Mouse (Mus musculus) lung, embryonic 15.5 days (tissue): Measurements from ENCODE around the gene Gm21985. TPM values are rescaled to one million over a fixed set of nuclear protein-coding genes. Genes with fewer than 3 reads are reported as not detected.
"Not testable (repeated sequence)": the region's sequence is repeated elsewhere in the genome, so short reads cannot be mapped to it uniquely, and the experiment has no call there.

Source experiments
- ATAC-seq: fragments of 200-750 bp; cut with Nextera tagmentation; 2 replicates; pipeline ENCODE4 v1.8.0; 2017; ENCODE audit warnings: moderate number of reproducible peaks, borderline replicate concordance; ENCODE audit not compliant: low FRiP score, low TSS enrichment; ENCODE audit errors: extremely low read depth
- H3K27ac ChIP-seq: fragments of 300-500 bp; sonication (generic); 2 replicates; pipeline ENCODE4 v1.5.1; 2015; ENCODE audit warnings: moderate library complexity, mild to moderate bottlenecking, inconsistent platforms
- H3K27me3 ChIP-seq: fragments of 300-500 bp; sonication (generic); 2 replicates; pipeline ENCODE4 v1.6.1; 2015; ENCODE audit warnings: inconsistent platforms
- H3K36me3 ChIP-seq: fragments of 300-500 bp; sonication (generic); 2 replicates; pipeline ENCODE4 v1.6.1; 2015; ENCODE audit warnings: inconsistent platforms
- H3K4me1 ChIP-seq: fragments of 300-500 bp; sonication (generic); 2 replicates; pipeline ENCODE4 v1.6.1; 2015; ENCODE audit warnings: inconsistent platforms
- H3K4me2 ChIP-seq: fragments of 300-500 bp; sonication (generic); 2 replicates; pipeline ENCODE4 v1.6.1; 2015; ENCODE audit warnings: inconsistent platforms, mild to moderate bottlenecking, moderate library complexity
- H3K4me3 ChIP-seq: fragments of 300-500 bp; sonication (generic); 2 replicates; pipeline ENCODE4 v1.5.1; 2015; ENCODE audit warnings: mild to moderate bottlenecking, inconsistent platforms
- H3K9ac ChIP-seq: fragments of 300-500 bp; sonication (generic); 2 replicates; pipeline ENCODE4 v1.6.1; 2015; ENCODE audit warnings: inconsistent platforms
- H3K9me3 ChIP-seq: fragments of 300-500 bp; sonication (generic); 2 replicates; pipeline ENCODE4 v1.6.1; 2016; ENCODE audit warnings: inconsistent platforms
- WGBS: fragments of 180-500 bp; shearing (Covaris S2); methylation state at CpG from one replicate; pipeline ENCODE4 v1.1.7; 2015; 5-methylcytosine and 5-hydroxymethylcytosine counted together
- polyA plus RNA-seq: library from polyadenylated mRNA; unstranded; fragments of >200 nt; fragmentation: Nextera tagmentation; extraction: Ambion mirVana; gene quantifications from 2 replicates; pipeline ENCODE4 v1.2.1, GENCODE M21; 2015

The Gm21985 gene
- polyA plus RNA-seq, 1 experiment from 2014 or later: not detected

DNA sequence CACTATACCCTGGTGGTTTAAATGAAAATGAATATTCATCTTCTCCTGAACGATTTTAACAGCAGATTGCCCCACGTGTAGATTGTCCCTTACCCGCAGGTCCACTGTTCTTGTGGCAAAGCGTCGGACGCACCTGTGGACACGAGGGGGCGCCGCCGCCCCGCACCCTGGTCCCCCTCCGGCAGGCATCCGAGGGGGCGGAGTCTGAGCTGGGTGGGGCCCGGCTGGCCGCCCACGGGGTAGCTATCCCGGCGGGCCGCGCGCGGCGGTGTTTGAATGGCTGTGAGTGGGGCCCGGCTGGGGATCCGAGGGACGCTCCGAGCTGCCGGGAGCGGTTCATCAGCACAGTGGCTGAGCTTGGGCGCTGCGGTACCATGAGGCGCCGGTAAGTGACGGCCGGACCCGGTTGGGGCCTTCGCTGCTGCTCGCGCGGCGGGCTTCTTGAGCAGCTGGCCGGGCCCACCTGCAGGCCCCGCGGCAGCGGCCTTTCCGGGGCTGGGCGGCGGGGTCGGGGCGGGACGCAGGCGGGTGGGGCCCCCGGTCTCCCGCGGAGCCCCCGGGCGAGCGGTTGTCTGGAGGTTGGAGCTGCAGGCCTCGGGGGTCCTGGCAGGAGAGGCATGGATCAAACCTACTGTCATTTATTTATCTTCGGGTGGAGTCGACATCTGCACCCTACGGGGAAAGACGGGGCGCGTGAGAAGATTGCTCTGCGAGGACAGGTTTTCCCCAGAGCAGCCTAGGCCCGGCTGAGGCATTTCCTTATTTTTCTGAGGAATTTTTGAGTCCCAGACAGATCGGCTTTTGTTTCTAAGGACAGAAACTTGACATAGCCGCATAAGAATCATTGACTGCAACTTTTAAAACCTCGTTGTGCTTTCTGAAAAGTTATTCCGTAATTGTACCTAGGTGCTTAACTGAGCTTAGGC lies 113.1 kb downstream of the Gm21985 start, which contains the start of gene Katnbl1:
Gene Katnbl1, plus strand, starts transcription at position 239 of the 926 bp plus-strand sequence.
- Histone ChIP-seq H3K9me3 (no peaks in the 10 kb centered on the region), H3K4me2 (peak within 1 kb of the TSS; percentile 65), H3K9ac (peak within 1 kb of the TSS; percentile 97), H3K27ac (peak within 1 kb of the TSS; percentile 81), H3K36me3 (no peaks in the 10 kb centered on the region), H3K4me3 (peak within 1 kb of the TSS; percentile 98), H3K4me1 (peaks cover 12% of the 10 kb centered on the region), H3K27me3 (no peaks in the 10 kb centered on the region)
- ATAC-seq: peak; percentile 100
- under 1% methylated on average over 71 of the region's 72 CpGs for WGBS

DNA sequence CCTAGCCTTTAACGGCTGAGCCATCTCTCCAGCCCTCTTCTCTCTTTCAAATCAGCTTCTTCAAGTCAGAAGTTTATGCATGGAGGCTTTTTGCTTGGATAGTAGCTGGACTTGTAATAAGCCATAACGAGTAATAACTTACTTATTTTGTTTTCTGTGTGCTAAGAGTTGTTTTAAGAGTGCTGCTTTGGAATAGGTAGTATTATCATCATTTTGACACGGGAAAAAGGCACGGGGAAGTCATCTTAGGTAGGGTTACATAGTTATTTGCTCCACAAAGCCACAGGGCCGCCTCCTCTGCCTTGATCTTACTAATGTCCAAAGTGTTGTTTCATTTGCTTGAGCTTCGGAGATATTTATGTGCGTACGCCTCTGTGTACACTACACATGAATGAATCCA lies 114.0 kb downstream of the Gm21985 start:
- no peak overlapping the region for H3K27ac ChIP-seq
- no peaks in the 10 kb centered on the region for H3K36me3 ChIP-seq
- H3K9me3 ChIP-seq: no peaks in the 10 kb centered on the region
- H3K9ac ChIP-seq: peak overlapping the region; percentile 97
- peak overlapping the region; percentile 98 for H3K4me3 ChIP-seq
- ATAC-seq: no peak
- 34% methylated on average over 8 of the region's 8 CpGs for WGBS
- no peaks in the 10 kb centered on the region for H3K27me3 ChIP-seq
- peak overlapping the region; percentile 65 for H3K4me2 ChIP-seq
- H3K4me1 ChIP-seq: peaks cover 12% of the 10 kb centered on the region

DNA sequence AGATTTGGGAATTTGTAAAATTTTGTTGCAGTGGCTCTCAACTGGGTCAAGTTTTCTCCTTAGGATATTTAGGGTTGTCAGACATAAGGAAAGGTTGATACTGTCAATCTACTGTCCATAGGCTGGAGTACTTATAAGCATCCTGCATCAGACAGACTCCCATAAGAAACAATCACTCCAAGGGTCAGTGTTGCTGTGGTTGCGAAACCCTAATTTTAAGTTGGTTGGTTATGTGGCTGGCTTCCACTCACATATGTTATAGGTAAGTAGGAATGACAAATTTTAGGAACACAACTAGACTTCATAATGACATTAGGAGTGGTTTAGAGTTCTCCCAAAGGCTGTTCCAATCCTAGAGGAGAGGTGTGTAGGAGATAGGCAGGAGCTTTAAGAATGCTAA lies 115.1 kb downstream of the Gm21985 start:
- Histone ChIP-seq H3K4me3 (no peak overlapping the region), H3K27me3 (no peaks in the 10 kb centered on the region), H3K9ac (no peak overlapping the region), H3K36me3 (no peaks in the 10 kb centered on the region), H3K27ac (no peak overlapping the region), H3K4me1 (peaks cover 12% of the 10 kb centered on the region), H3K4me2 (no peak overlapping the region), H3K9me3 (no peaks in the 10 kb centered on the region)
- ATAC-seq: no peak
- 97% methylated on average over 1 of the region's 1 CpGs for WGBS

DNA sequence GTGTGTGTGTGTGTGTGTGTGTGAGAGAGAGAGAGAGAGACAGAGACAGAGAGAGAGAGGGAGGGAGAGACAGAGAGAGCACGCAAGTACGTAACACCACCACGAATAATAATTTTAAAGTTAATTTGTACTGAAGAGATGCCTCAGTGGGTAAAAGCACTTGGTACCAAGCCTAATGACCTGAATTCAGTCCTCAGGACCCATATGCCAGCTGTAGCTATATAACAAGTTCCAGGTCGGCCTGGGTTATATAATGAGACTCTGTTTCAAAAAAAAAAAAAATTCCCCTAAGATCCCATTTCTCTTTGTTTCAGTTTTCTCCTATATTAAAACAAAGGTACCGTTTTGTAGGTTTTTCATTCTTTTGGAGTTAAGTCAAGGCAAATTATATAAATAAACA lies 124.7 kb downstream of the Gm21985 start:
- no peaks in the 10 kb centered on the region for H3K9me3 ChIP-seq
- no peaks in the 10 kb centered on the region for H3K27me3 ChIP-seq
- 83% methylated on average over 5 of the region's 5 CpGs for WGBS
- no peak for ATAC-seq
- H3K4me2 ChIP-seq: no peak overlapping the region
- H3K4me1 ChIP-seq: peaks cover 3% of the 10 kb centered on the region; the same call in 1 of the 2 replicates
- H3K27ac ChIP-seq: no peak overlapping the region
- no peak overlapping the region for H3K9ac ChIP-seq
- no peak overlapping the region for H3K4me3 ChIP-seq
- no peaks in the 10 kb centered on the region for H3K36me3 ChIP-seq

DNA sequence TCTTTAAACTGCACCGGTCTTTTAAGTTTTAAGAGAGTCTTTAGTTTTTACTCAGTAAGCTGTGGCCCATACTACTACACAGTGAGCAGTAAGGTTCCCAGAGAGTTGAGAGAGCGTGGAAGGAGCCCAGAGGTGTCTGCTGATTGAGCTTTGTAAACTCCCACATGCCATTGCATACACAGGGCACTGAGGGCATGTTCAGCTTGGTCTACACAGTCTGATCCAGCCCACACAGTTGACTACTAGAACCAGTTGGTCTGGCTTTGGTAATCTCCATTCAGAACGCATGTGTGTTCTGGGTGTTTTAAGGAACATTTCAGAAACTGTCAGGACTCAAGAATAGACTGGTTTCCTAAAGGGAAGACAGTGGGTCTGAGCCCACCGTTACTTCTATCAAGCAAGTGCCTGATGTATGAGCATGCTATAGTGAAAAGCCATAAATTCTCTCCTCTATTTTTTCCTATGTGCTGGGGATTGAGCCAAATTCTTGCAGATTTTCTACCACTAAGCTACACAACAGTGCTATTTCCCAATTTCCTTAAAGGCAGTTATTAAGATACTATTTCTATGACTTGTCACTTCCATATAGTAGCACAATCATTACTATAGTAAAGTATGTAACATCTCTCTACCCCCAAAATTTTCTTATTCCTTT lies 125.4 kb downstream of the Gm21985 start:
- H3K9me3 ChIP-seq: no peaks in the 10 kb centered on the region
- ATAC-seq: no peak
- peaks cover 3% of the 10 kb centered on the region; the same call in 1 of the 2 replicates for H3K4me1 ChIP-seq
- H3K4me3 ChIP-seq: no peak overlapping the region
- H3K27ac ChIP-seq: no peak overlapping the region
- 74% methylated on average over 4 of the region's 4 CpGs for WGBS
- H3K9ac ChIP-seq: no peak overlapping the region
- H3K4me2 ChIP-seq: no peak overlapping the region
- no peaks in the 10 kb centered on the region for H3K27me3 ChIP-seq
- no peaks in the 10 kb centered on the region for H3K36me3 ChIP-seq

DNA sequence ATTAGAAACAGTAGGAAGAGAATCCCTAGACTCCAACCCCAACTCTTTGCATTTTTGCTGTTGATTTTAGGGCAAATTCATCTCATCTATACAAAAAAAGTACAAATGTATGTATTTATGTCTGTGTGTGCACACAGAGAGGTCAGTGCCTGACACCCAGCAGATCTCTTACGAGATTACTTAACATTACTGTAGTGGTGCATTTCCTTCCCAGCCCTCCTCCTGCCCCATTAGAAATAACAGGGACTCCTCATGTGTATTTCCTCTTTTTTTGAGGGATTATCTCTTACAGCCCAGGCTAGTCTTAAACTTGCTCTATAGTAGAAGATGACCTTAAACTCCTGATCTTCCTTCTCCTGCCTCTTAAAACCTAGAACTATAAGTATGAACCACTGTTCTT lies 126.6 kb downstream of the Gm21985 start:
- Histone ChIP-seq H3K4me2 (no peak overlapping the region), H3K27ac (no peak overlapping the region), H3K9me3 (no peaks in the 10 kb centered on the region), H3K27me3 (no peaks in the 10 kb centered on the region), H3K36me3 (no peaks in the 10 kb centered on the region), H3K4me1 (peaks cover 3% of the 10 kb centered on the region; the same call in 1 of the 2 replicates), H3K4me3 (no peak overlapping the region), H3K9ac (no peak overlapping the region)
- 79% methylated on average over 1 of the region's 1 CpGs for WGBS
- ATAC-seq: no peak

DNA sequence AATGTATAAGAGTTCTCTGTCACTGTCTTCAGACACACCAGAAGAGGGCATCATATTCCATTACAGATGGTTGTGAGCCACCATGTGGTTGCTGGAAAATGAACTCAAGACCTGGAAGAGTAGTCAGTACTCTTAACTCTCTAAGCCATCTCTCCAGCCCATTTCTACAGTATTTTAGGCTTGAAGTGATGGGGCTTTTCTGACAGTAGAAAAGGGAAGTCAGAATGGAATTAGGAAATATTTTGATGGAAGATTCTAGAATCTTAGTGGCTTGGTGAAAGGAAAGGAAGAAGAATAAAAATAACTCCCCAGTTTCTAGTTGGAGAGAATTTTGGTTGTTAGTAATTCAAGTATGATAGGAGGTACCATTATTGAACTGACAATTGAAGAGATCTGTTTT lies 127.8 kb downstream of the Gm21985 start:
- no peaks in the 10 kb centered on the region for H3K27me3 ChIP-seq
- H3K36me3 ChIP-seq: no peaks in the 10 kb centered on the region
- peaks cover 3% of the 10 kb centered on the region; the same call in 1 of the 2 replicates for H3K4me1 ChIP-seq
- no peak overlapping the region for H3K4me3 ChIP-seq
- H3K27ac ChIP-seq: no peak overlapping the region
- no peak overlapping the region for H3K4me2 ChIP-seq
- H3K9ac ChIP-seq: no peak overlapping the region
- H3K9me3 ChIP-seq: no peaks in the 10 kb centered on the region
- no peak for ATAC-seq

DNA sequence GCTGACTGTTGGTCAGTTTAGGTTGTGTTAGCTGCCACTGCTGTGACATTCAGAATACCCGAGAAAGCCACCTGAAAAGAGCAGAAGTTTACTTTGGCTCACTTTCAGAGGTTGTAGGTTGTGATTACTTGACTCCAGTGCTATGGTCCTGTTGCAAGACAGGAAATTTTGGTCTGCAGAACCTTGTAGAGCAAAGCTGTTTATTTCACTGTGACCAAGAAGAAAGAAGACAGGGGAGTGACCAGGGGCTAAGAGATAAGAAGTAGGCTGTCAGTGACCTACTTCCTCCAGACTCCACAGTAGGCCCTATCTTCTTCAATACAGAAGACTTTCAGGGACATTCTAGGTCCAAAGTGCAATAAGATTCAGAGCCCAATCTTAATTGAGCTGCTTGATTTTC lies 130.5 kb downstream of the Gm21985 start:
- Histone ChIP-seq H3K9me3 (no peaks in the 10 kb centered on the region), H3K4me2 (no peak overlapping the region), H3K36me3 (no peaks in the 10 kb centered on the region), H3K4me3 (no peak overlapping the region), H3K27ac (no peak overlapping the region), H3K4me1 (no peaks in the 10 kb centered on the region), H3K27me3 (no peaks in the 10 kb centered on the region), H3K9ac (no peak overlapping the region)
- 53% methylated on average over 1 of the region's 1 CpGs for WGBS
- no peak for ATAC-seq

DNA sequence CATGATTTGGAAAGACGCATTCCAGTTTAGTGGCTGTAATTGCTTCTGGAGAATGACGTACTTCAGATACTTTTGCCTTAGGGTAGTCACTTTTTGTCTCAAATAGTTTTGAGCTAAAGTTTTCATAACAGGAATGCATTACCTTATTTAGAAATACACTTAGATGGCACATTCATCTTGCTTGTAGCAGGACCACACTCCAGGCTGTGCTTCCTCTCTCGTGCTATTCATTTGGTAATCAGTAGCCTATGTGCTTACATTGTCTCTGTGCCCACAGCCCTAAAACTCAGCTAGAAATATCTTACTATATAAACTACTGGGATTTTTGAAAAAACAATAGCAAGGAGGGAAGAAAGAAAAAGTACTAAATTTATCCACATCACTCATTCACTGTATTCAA lies 140.9 kb downstream of the Gm21985 start:
- Histone ChIP-seq H3K4me1 (no peaks in the 10 kb centered on the region), H3K36me3 (peaks cover 28% of the 10 kb centered on the region), H3K9me3 (no peaks in the 10 kb centered on the region), H3K4me3 (no peak overlapping the region), H3K27ac (no peak overlapping the region), H3K4me2 (no peak overlapping the region), H3K9ac (no peak overlapping the region), H3K27me3 (no peaks in the 10 kb centered on the region)
- 85% methylated on average over 3 of the region's 3 CpGs for WGBS
- no peak for ATAC-seq

DNA sequence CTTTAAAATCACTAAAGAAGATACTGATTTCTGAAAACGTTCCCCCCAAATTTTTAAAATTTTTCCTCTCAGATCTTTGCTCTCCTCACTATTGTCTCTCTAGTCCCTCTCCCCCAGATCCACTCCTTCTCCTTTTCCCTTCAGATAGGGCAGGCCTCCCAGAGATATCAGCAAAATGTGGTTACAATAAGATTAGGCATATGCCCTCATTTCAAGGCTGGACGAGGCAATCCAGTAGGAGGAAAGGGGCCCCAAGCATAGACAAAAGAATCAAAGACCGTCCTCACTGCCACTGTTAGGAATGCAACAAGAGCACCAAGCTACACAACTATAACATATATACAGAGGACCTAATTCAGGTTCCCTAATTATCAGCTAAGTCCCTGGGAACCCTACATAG lies 159.2 kb downstream of the Gm21985 start:
- no peak overlapping the region for H3K9ac ChIP-seq
- H3K4me3 ChIP-seq: no peak overlapping the region
- H3K4me1 ChIP-seq: no peaks in the 10 kb centered on the region
- no peaks in the 10 kb centered on the region for H3K36me3 ChIP-seq
- no peak for ATAC-seq
- H3K27ac ChIP-seq: no peak overlapping the region
- no peaks in the 10 kb centered on the region for H3K27me3 ChIP-seq
- no peaks in the 10 kb centered on the region for H3K9me3 ChIP-seq
- 59% methylated on average over 3 of the region's 3 CpGs for WGBS
- H3K4me2 ChIP-seq: no peak overlapping the region

DNA sequence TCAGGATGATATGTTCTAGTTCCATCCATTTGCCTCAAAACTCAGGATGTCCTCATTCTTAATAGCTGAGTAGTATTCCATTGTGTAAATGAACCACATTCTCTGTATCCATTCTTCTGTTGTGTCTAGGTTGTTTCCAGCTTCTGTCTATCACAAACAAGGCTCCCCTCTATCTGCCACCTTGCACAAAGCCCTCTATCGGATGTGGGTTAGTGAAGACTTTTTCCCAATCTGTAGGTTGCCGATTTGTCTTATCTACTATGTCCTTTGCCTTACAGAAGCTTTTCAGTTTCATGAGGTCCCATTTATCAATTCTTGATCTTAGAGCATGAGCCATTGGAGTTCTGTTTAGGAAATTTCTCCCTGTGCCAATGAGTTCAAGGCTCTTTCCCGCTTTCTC lies 162.4 kb downstream of the Gm21985 start:
- H3K27me3 ChIP-seq: not testable (repeated sequence)
- 81% methylated on average over 3 of the region's 3 CpGs for WGBS

DNA sequence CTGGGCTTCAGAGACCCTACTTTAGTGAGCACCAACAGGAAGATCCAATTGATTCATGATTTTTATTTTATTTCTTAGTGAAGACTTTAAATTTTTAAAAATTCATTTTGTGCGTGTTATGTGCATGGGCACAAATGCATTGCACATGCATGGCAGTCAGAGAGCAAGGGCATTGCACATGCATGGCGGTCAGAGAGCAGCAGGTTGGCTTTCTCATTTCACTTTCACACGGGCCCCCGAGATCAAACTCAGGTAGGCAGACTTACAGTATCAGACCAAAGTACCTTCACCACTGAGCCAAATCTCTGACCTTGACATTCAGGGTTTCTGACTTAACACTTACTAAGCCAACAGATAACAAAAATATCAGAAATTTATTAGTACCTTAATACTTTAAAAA lies 163.6 kb downstream of the Gm21985 start:
- Histone ChIP-seq H3K4me2 (no peak overlapping the region), H3K9me3 (no peaks in the 10 kb centered on the region), H3K36me3 (no peaks in the 10 kb centered on the region), H3K4me1 (no peaks in the 10 kb centered on the region), H3K27ac (no peak overlapping the region), H3K27me3 (no peaks in the 10 kb centered on the region), H3K4me3 (no peak overlapping the region), H3K9ac (no peak overlapping the region)
- WGBS: 77% methylated on average over 4 of the region's 4 CpGs
- ATAC-seq: no peak

More for the DNA sequence above, 162.4 kb downstream of the Gm21985 start:
- H3K9me3 ChIP-seq, H3K27ac ChIP-seq, H3K36me3 ChIP-seq, H3K4me3 ChIP-seq, H3K4me1 ChIP-seq, H3K9ac ChIP-seq, H3K4me2 ChIP-seq, ATAC-seq: not testable (repeated sequence)
